Mouse (Mus musculus) layer of hippocampus, adult 9-11 months (tissue): Measurements from ENCODE around the gene Smad1.
A peak's percentile ranks its signal among the peaks of the same experiment; 100 is the strongest.

Source experiments
- DNase-seq: peaks from one replicate; pipeline ENCODE4 v3.0.0; 2022

Gene Smad1

GRCm38 (mm10) chr8:79294610-79295275 is 104.6 kb downstream of the Smad1 start, which contains the start of gene Mmaa:
Gene Mmaa, minus strand, starts transcription at chr8:79294937.
- DNase-seq: peak; percentile 96

GRCm38 (mm10) chr8:79293841-79294240 is 105.5 kb downstream of the Smad1 start:
- no peak for DNase-seq

- DNase-seq: no peak
Measured at GRCm38 (mm10) chr8:79292712-79293264, 106.5 kb downstream of the Smad1 start.

GRCm38 (mm10) chr8:79289592-79289991 is 109.7 kb downstream of the Smad1 start:
- no peak for DNase-seq

GRCm38 (mm10) chr8:79288681-79289080 is 110.6 kb downstream of the Smad1 start:
- DNase-seq: no peak
